Mouse (Mus musculus) MEL (cell line): ENCODE measurements around the gene H2-DMb1. TPM values are rescaled to one million over a fixed set of nuclear protein-coding genes. Genes with fewer than 3 reads are reported as not detected.
A peak's percentile ranks its signal among the peaks of the same experiment; 100 is the strongest.

Experiments
- DNase-seq: peaks from one replicate; pipeline ENCODE4 v3.0.0; 2011; ENCODE audit warnings: low read depth, low spot score
- H3K27ac ChIP-seq: 2 replicates; pipeline ENCODE4 v1.5.1; 2012; ENCODE audit warnings: low read depth, mild to moderate bottlenecking, control low read depth, low read length, moderate library complexity; ENCODE audit not compliant: control insufficient read depth
- H3K27me3 ChIP-seq, 2 experiments: fragments of 150-350 bp in 1 of 2; sonication (generic) in 1 of 2; 2 replicates each; pipeline ENCODE4 v1.6.1; 2012; ENCODE audit warnings: low read length in 2 of 2, mild to moderate bottlenecking in 2 of 2, improper control_type of control experiment in 1 of 2, moderate library complexity in 1 of 2; ENCODE audit not compliant: insufficient read depth in 2 of 2, control insufficient read depth in 1 of 2
- H3K36me3 ChIP-seq, 2 experiments: 2 replicates each; pipeline ENCODE4 v1.6.1; 2012 to 2014; ENCODE audit warnings: low read length in 2 of 2, improper control_type of control experiment in 1 of 2, inconsistent platforms in 1 of 2, mild to moderate bottlenecking in 1 of 2; ENCODE audit not compliant: insufficient read depth in 2 of 2, control insufficient read depth in 1 of 2
- H3K4me1 ChIP-seq, 2 experiments: fragments of 150-350 bp in 1 of 2; sonication (generic) in 1 of 2; 2 replicates each; pipeline ENCODE4 v1.6.1; 2012; ENCODE audit warnings: low read length in 2 of 2, improper control_type of control experiment in 1 of 2, mild to moderate bottlenecking in 1 of 2; ENCODE audit not compliant: insufficient read depth in 2 of 2, control insufficient read depth in 1 of 2
- H3K4me3 ChIP-seq, 2 experiments: fragments of 150-350 bp in 1 of 2; sonication (generic) in 1 of 2; 2 replicates each; pipeline ENCODE4 v1.5.1; 2012; ENCODE audit warnings: low read depth in 2 of 2, low read length in 2 of 2, mild to moderate bottlenecking in 2 of 2, moderate library complexity in 2 of 2, control low read depth in 1 of 2, improper control_type of control experiment in 1 of 2; ENCODE audit not compliant: control insufficient read depth in 1 of 2, insufficient read depth in 1 of 2
- H3K79me2 ChIP-seq: 2 replicates; pipeline ENCODE4 v1.6.1; 2012; ENCODE audit warnings: mild to moderate bottlenecking, low read length, moderate library complexity; ENCODE audit not compliant: control insufficient read depth, poor library complexity, insufficient read depth
- H3K9ac ChIP-seq: 2 replicates; pipeline ENCODE4 v1.6.1; 2012; ENCODE audit warnings: low read depth, mild to moderate bottlenecking, control low read depth, low read length, moderate library complexity; ENCODE audit not compliant: control insufficient read depth, poor library complexity, severe bottlenecking
- H3K9me3 ChIP-seq: fragments of 150-350 bp; sonication (generic); replicated peaks from 2 replicates; pipeline ENCODE4 v1.6.1; 2012; ENCODE audit warnings: mild to moderate bottlenecking, low read length, improper control_type of control experiment, moderate library complexity; ENCODE audit not compliant: insufficient read depth
- BHLHE40 ChIP-seq: IDR thresholded peaks from 2 replicates; pipeline ENCODE4 v1.6.1; 2012; ENCODE audit warnings: low read depth, mild to moderate bottlenecking, inconsistent platforms, low read length, improper control_type of control experiment, borderline replicate concordance
- CHD1 ChIP-seq: IDR thresholded peaks from 2 replicates; pipeline ENCODE4 v1.6.1; 2012; ENCODE audit warnings: low read depth, mild to moderate bottlenecking, inconsistent platforms, low read length, improper control_type of control experiment
- CHD2 ChIP-seq: IDR thresholded peaks from 2 replicates; pipeline ENCODE4 v1.6.1; 2011; ENCODE audit warnings: low read length, improper control_type of control experiment
- CTCF ChIP-seq, 3 experiments: IDR thresholded peaks in 2 of 3; conservative IDR thresholded peaks in 1 of 3; 2 replicates each; pipeline ENCODE4 v1.5.1; 2011 to 2012; ENCODE audit warnings: low read length in 3 of 3, low read depth in 2 of 3, mild to moderate bottlenecking in 2 of 3, improper control_type of control experiment in 1 of 3, inconsistent platforms in 1 of 3, mixed read lengths in 1 of 3, moderate library complexity in 1 of 3; ENCODE audit not compliant: control insufficient read depth in 1 of 3, insufficient read depth in 1 of 3, poor library complexity in 1 of 3, severe bottlenecking in 1 of 3
- E2F4 ChIP-seq: IDR thresholded peaks from 2 replicates; pipeline ENCODE4 v1.6.1; 2011; ENCODE audit warnings: low read depth, low read length, improper control_type of control experiment, borderline replicate concordance
- ELF1 ChIP-seq: IDR thresholded peaks from 2 replicates; pipeline ENCODE4 v1.6.1; 2014; ENCODE audit warnings: low read depth, mild to moderate bottlenecking, inconsistent platforms, low read length, improper control_type of control experiment, moderate library complexity
- EP300 ChIP-seq, 2 experiments: IDR thresholded peaks; 2 replicates each; pipeline ENCODE4 v1.6.1; 2011; ENCODE audit warnings: improper control_type of control experiment in 2 of 2, low read length in 2 of 2, low read depth in 1 of 2, mild to moderate bottlenecking in 1 of 2
- ETS1 ChIP-seq: IDR thresholded peaks from 2 replicates; pipeline ENCODE4 v1.6.1; 2012; ENCODE audit warnings: low read depth, mild to moderate bottlenecking, inconsistent platforms, low read length, improper control_type of control experiment, moderate library complexity
- GABPA ChIP-seq: IDR thresholded peaks from 2 replicates; pipeline ENCODE4 v1.6.1; 2012; ENCODE audit warnings: low read depth, mild to moderate bottlenecking, inconsistent platforms, low read length, improper control_type of control experiment, moderate library complexity
- GATA1 ChIP-seq: IDR thresholded peaks from 2 replicates; pipeline ENCODE4 v1.6.1; 2011; ENCODE audit warnings: low read depth, low read length, improper control_type of control experiment
- HCFC1 ChIP-seq: IDR thresholded peaks from 2 replicates; pipeline ENCODE4 v1.6.1; 2012; ENCODE audit warnings: low read depth, mild to moderate bottlenecking, inconsistent platforms, low read length, improper control_type of control experiment, moderate library complexity
- JUND ChIP-seq: IDR thresholded peaks from 2 replicates; pipeline ENCODE4 v1.6.1; 2011; ENCODE audit warnings: low read depth, mild to moderate bottlenecking, improper control_type of control experiment, low read length
- MAFK ChIP-seq: IDR thresholded peaks from 2 replicates; pipeline ENCODE4 v1.6.1; 2011; ENCODE audit warnings: low read depth, mild to moderate bottlenecking, low read length, improper control_type of control experiment, borderline replicate concordance
- MAX ChIP-seq: IDR thresholded peaks from 2 replicates; pipeline ENCODE4 v1.6.1; 2011; ENCODE audit warnings: low read length, improper control_type of control experiment
- MAZ ChIP-seq: IDR thresholded peaks from 2 replicates; pipeline ENCODE4 v1.6.1; 2012; ENCODE audit warnings: low read depth, mild to moderate bottlenecking, inconsistent platforms, low read length, improper control_type of control experiment
- MEF2A ChIP-seq: IDR thresholded peaks from 2 replicates; pipeline ENCODE4 v1.6.1; 2014; ENCODE audit warnings: low read depth, mild to moderate bottlenecking, inconsistent platforms, low read length, improper control_type of control experiment; ENCODE audit not compliant: poor library complexity, insufficient replicate concordance, severe bottlenecking; ENCODE audit errors: extremely low read depth
- MXI1 ChIP-seq: IDR thresholded peaks from 2 replicates; pipeline ENCODE4 v1.6.1; 2011; ENCODE audit warnings: mild to moderate bottlenecking, low read depth, low read length, improper control_type of control experiment
- MYB ChIP-seq: IDR thresholded peaks from 2 replicates; pipeline ENCODE4 v1.6.1; 2011; ENCODE audit warnings: mild to moderate bottlenecking, low read depth, low read length, improper control_type of control experiment
- MYC ChIP-seq: IDR thresholded peaks from 2 replicates; pipeline ENCODE4 v1.6.1; 2011; ENCODE audit warnings: low read depth, mild to moderate bottlenecking, low read length, improper control_type of control experiment, moderate library complexity
- NELFE ChIP-seq: IDR thresholded peaks from 2 replicates; pipeline ENCODE4 v1.6.1; 2011; ENCODE audit warnings: low read depth, low read length, improper control_type of control experiment
- NRF1 ChIP-seq: IDR thresholded peaks from 2 replicates; pipeline ENCODE4 v1.6.1; 2014; ENCODE audit warnings: low read depth, mild to moderate bottlenecking, inconsistent platforms, low read length, improper control_type of control experiment, moderate library complexity; ENCODE audit not compliant: poor library complexity, insufficient read depth, severe bottlenecking
- POLR2A ChIP-seq, 2 experiments: IDR thresholded peaks; 2 replicates each; pipeline ENCODE4 v1.6.1; 2011 to 2012; ENCODE audit warnings: low read length in 2 of 2, mild to moderate bottlenecking in 2 of 2, control low read depth in 1 of 2, improper control_type of control experiment in 1 of 2, low read depth in 1 of 2, moderate library complexity in 1 of 2; ENCODE audit not compliant: control insufficient read depth in 1 of 2, insufficient read depth in 1 of 2, poor library complexity in 1 of 2
- POLR2AphosphoS2 ChIP-seq: IDR thresholded peaks from 2 replicates; pipeline ENCODE4 v1.6.1; 2011; ENCODE audit warnings: low read length, improper control_type of control experiment
- POLR2AphosphoS5 ChIP-seq: IDR thresholded peaks from 2 replicates; pipeline ENCODE4 v1.6.1; 2012; ENCODE audit warnings: low read depth, borderline replicate concordance, mild to moderate bottlenecking, inconsistent platforms, low read length, moderate library complexity, mixed read lengths
- RAD21 ChIP-seq: IDR thresholded peaks from 2 replicates; pipeline ENCODE4 v1.6.1; 2011; ENCODE audit warnings: mild to moderate bottlenecking, low read depth, low read length, improper control_type of control experiment
- RCOR1 ChIP-seq: IDR thresholded peaks from 2 replicates; pipeline ENCODE4 v1.6.1; 2012; ENCODE audit warnings: low read depth, mild to moderate bottlenecking, inconsistent platforms, low read length, improper control_type of control experiment
- SIN3A ChIP-seq: IDR thresholded peaks from 2 replicates; pipeline ENCODE4 v1.6.1; 2012; ENCODE audit warnings: low read length, improper control_type of control experiment, inconsistent platforms
- TAL1 ChIP-seq: IDR thresholded peaks from 2 replicates; pipeline ENCODE4 v1.6.1; 2012; ENCODE audit warnings: mild to moderate bottlenecking, inconsistent platforms, low read length, moderate library complexity, mixed read lengths
- TBP ChIP-seq: IDR thresholded peaks from 2 replicates; pipeline ENCODE4 v1.8.0; 2011; ENCODE audit warnings: low read depth, low read length, improper control_type of control experiment
- TCF12 ChIP-seq: IDR thresholded peaks from 2 replicates; pipeline ENCODE4 v1.6.1; 2014; ENCODE audit warnings: low read depth, mild to moderate bottlenecking, inconsistent platforms, low read length, improper control_type of control experiment, moderate library complexity
- UBTF ChIP-seq: IDR thresholded peaks from 2 replicates; pipeline ENCODE4 v1.6.1; 2012; ENCODE audit warnings: low read depth, mild to moderate bottlenecking, inconsistent platforms, low read length, improper control_type of control experiment, moderate library complexity, borderline replicate concordance; ENCODE audit not compliant: insufficient read depth
- USF1 ChIP-seq: IDR thresholded peaks from 2 replicates; pipeline ENCODE4 v1.6.1; 2014; ENCODE audit warnings: low read depth, mild to moderate bottlenecking, inconsistent platforms, low read length, improper control_type of control experiment, moderate library complexity
- USF2 ChIP-seq, 2 experiments: IDR thresholded peaks; 2 replicates each; pipeline ENCODE4 v1.6.1; 2011 to 2012; ENCODE audit warnings: improper control_type of control experiment in 2 of 2, low read length in 2 of 2, borderline replicate concordance in 1 of 2, inconsistent platforms in 1 of 2, low read depth in 1 of 2, mild to moderate bottlenecking in 1 of 2; ENCODE audit not compliant: insufficient read depth in 1 of 2
- ZC3H11A ChIP-seq: IDR thresholded peaks from 2 replicates; pipeline ENCODE4 v1.6.1; 2012; ENCODE audit warnings: low read depth, mild to moderate bottlenecking, inconsistent platforms, low read length, improper control_type of control experiment
- ZKSCAN1 ChIP-seq: IDR thresholded peaks from 2 replicates; pipeline ENCODE4 v1.6.1; 2012; ENCODE audit warnings: low read depth, mild to moderate bottlenecking, inconsistent platforms, low read length, improper control_type of control experiment, moderate library complexity
- ZMIZ1 ChIP-seq: IDR thresholded peaks from 2 replicates; pipeline ENCODE4 v1.6.1; 2012; ENCODE audit warnings: low read depth, mild to moderate bottlenecking, inconsistent platforms, low read length, improper control_type of control experiment, moderate library complexity
- ZNF384 ChIP-seq: IDR thresholded peaks from 2 replicates; pipeline ENCODE4 v1.6.1; 2012; ENCODE audit warnings: low read depth, mild to moderate bottlenecking, inconsistent platforms, low read length, improper control_type of control experiment
- polyA plus RNA-seq, 2 experiments: library from polyadenylated mRNA; stranded (reverse) in 1 of 2; unstranded in 1 of 2; fragments of >175 nt in 1 of 2; fragments of >200 nt in 1 of 2; gene quantifications; 2 replicates each; pipeline versions ENCODE4 v1.2.1 to v1.2.4; 2012; ENCODE audit warnings: low replicate concordance in 2 of 2, low read depth in 1 of 2; ENCODE audit not compliant: insufficient read length in 2 of 2, insufficient read depth in 1 of 2, missing spikeins in 1 of 2
- total RNA-seq: library from RNA; depleted of rRNA; stranded (reverse); fragments of 300-350 nt; gene quantifications from 2 replicates; pipeline ENCODE4 v1.2.3, GENCODE M21; 2012

The H2-DMb1 gene
- total and polyA plus RNA-seq, 3 experiments: 0.67 TPM; not detected in 2

- Histone ChIP-seq H3K79me2 (no peaks in the 10 kb centered on the region), H3K4me1 (peaks cover 19 to 44% of the 10 kb centered on the region in 2 experiments), H3K27me3 (no peaks in the 10 kb centered on the region), H3K4me3 (no peak overlapping the region), H3K9ac (no peak overlapping the region), H3K36me3 (peaks cover 0 to 24% of the 10 kb centered on the region in 2 experiments; a peak in 2 of 4 replicates), H3K27ac (peak overlapping the region; percentile 39; the same call in 1 of the 2 replicates), H3K9me3 (no peaks in the 10 kb centered on the region)
- DNase-seq: peak; percentile 68
- TF ChIP-seq MAX (peak; percentile 69), HCFC1 (peak; percentile 55), ZNF384 (no peak), USF2 (IDR thresholded peaks at IDR 0.05; ENCODE audit: borderline replicate concordance in 1 of 2, insufficient read depth in 1 of 2, low read depth in 1 of 2, low read length in 2 of 2) (no peak), MYC (peak; percentile 59; the same call in 1 of the 2 replicates), CHD2 (no peak), RCOR1 (no peak), E2F4 (no peak), ELF1 (0 out of 2 replicates have a peak, but pooled peaks have one; percentile 24), POLR2AphosphoS5 (no peak), ZMIZ1 (peak; percentile 53; the same call in 1 of the 2 replicates), TCF12 (peak; percentile 30; the same call in 1 of the 2 replicates), MAZ (peak; percentile 44; the same call in 1 of the 2 replicates), MAFK (no peak), UBTF (no peak), JUND (no peak), NELFE (peak; percentile 55), MXI1 (peak; percentile 57), BHLHE40 (no peak), CHD1 (no peak), EP300 (IDR thresholded peaks at IDR 0.05; ENCODE audit: low read depth in 1 of 2, low read length in 2 of 2) (peak; percentile 63 to 78), USF1 (no peak), TBP (0 out of 2 replicates have a peak, but pooled peaks have one; percentile 45), GABPA (no peak), NRF1 (no peak), TAL1 (no peak), ZKSCAN1 (no peak), MEF2A (no peak), ETS1 (peak; percentile 53; the same call in 1 of the 2 replicates), CTCF (IDR thresholded peaks at IDR 0.05 in 2 of 3, conservative IDR thresholded peaks at IDR 0.05 in 1 of 3; ENCODE audit: control insufficient read depth in 1 of 3, insufficient read depth in 1 of 3, low read depth in 2 of 3, low read length in 3 of 3, poor library complexity in 1 of 3, severe bottlenecking in 1 of 3) (no peak), RAD21 (no peak), POLR2AphosphoS2 (0 out of 2 replicates have a peak, but pooled peaks have one; percentile 49), MYB (peak; percentile 56; the same call in 1 of the 2 replicates), SIN3A (peak; percentile 61), ZC3H11A (no peak), POLR2A (IDR thresholded peaks at IDR 0.05; ENCODE audit: control insufficient read depth in 1 of 2, insufficient read depth in 1 of 2, low read depth in 1 of 2, low read length in 2 of 2, poor library complexity in 1 of 2) (peak in 1 of 2 experiments; percentile 43; a peak in 1 of 4 replicates), GATA1 (peak; percentile 51; the same call in 1 of the 2 replicates)
These were observed 12.6 kb upstream of the H2-DMb1 start for GRCm38 (mm10) chr17:34140240-34140639.
